Mouse (Mus musculus): Measurements from ENCODE around the gene Cep164.

- TF ChIP-seq CTCF (IDR thresholded peaks at IDR 0.05; ENCODE audit: insufficient read depth, low read length) (no peak), POLR2A (IDR thresholded peaks at IDR 0.05; ENCODE audit: borderline replicate concordance, extremely low read depth, low read depth, low read length) (no peak)
Measured at GRCm38 (mm10) chr9:45733246-45733645, 95.2 kb downstream of the Cep164 start.

Measured in lung, adult 2 months (tissue).